Mouse (Mus musculus) embryonic stem cell, embryonic (primary cell): ENCODE results near the gene Zfp346.

Experiments used
- CTCF ChIA-PET, 4 experiments: fragments of 300-600 bp in 2 of 4; fragments of 350-600 bp in 2 of 4; sonication (Branson Sonifier 250); formaldehyde crosslinking; loops; one replicate each; lab custom pipeline; 2022; ENCODE audit warnings: inconsistent platforms in 2 of 4; lab: Charles Lee
- POLR2A ChIA-PET, 4 experiments: fragments of 300-600 bp in 2 of 4; fragments of 350-600 bp in 2 of 4; sonication (Branson Sonifier 250); formaldehyde crosslinking; loops; one replicate each; lab custom pipeline; 2022; ENCODE audit warnings: antibody characterized with exemption in 4 of 4, inconsistent platforms in 1 of 4; lab: Charles Lee

Zfp346 gene

GRCm38 (mm10) chr13:55107694-55108093 is 2.6 kb downstream of the Zfp346 start:
- ChIA-PET POLR2A (interaction anchor here (0.5 to 6.5 kb wide), 14 partner anchors 10 to 148 kb away, joined by 3 to 58 read pairs (median 4); partner anchors contain the start of gene Gm17617 (in 1 of the 4)), CTCF (no interaction called here)

- POLR2A ChIA-PET, result interaction anchor here in 2 of 4 experiments (0.8 to 4.0 kb wide), 3 partner anchors 9 to 53 kb away, joined by 3 to 13 read pairs (median 12); partner anchors contain the start of gene Zfp346 (in 2 of the 2)
- CTCF ChIA-PET, result no interaction called here
Observed at GRCm38 (mm10) chr13:55114375-55114774, 9.3 kb downstream of the Zfp346 start.

GRCm38 (mm10) chr13:55124903-55125302 is 19.8 kb downstream of the Zfp346 start:
- ChIA-PET POLR2A (interaction anchor here in 2 of 4 experiments (0.6 to 1.0 kb wide), 5 partner anchors 12 to 752 kb away, joined by 3 to 4 read pairs (median 3); no protein-coding TSS in a partner anchor), CTCF (interaction anchor here in 1 of 4 experiments (1.0 kb wide), 1 partner anchor 10 kb away, joined by 3 read pairs; no protein-coding TSS in a partner anchor)

- ChIA-PET CTCF (interaction anchor here in 3 of 4 experiments (0.6 to 2.0 kb wide), 3 partner anchors 27 to 512 kb away, joined by 3 to 5 read pairs (median 3); partner anchors contain the start of gene Faf2 (in 1 of the 3)), POLR2A (interaction anchor here in 2 of 4 experiments (0.5 to 9.1 kb wide), 7 partner anchors 13 to 590 kb away, joined by 3 to 58 read pairs (median 3); partner anchors contain the start of gene Zfp346 (in 1 of the 2))
Observed at GRCm38 (mm10) chr13:55133448-55133847, 28.3 kb downstream of the Zfp346 start, which contains the start of gene Gm17617. Gene Gm17617, minus strand, starts transcription at chr13:55133548.

- POLR2A ChIA-PET, result interaction anchor here in 3 of 4 experiments (0.7 to 9.1 kb wide), 16 partner anchors 8 to 80 kb away, joined by 3 to 58 read pairs (median 4); partner anchors contain the start of genes Fgfr4 (in 2 of the 3) and Zfp346 (in 1 of the 3)
- CTCF ChIA-PET, result interaction anchor here (0.5 to 2.0 kb wide), 10 partner anchors 9 to 190 kb away, joined by 3 to 6 read pairs (median 3); no protein-coding TSS in a partner anchor
Observed at GRCm38 (mm10) chr13:55135382-55135781, 30.3 kb downstream of the Zfp346 start.

- CTCF ChIA-PET, result interaction anchor here in 3 of 4 experiments (0.5 to 1.2 kb wide), 4 partner anchors 11 to 341 kb away, joined by 3 to 4 read pairs (median 3); no protein-coding TSS in a partner anchor
- POLR2A ChIA-PET, result interaction anchor here in 2 of 4 experiments (0.6 to 2.1 kb wide), 5 partner anchors 12 to 50 kb away, joined by 3 to 8 read pairs (median 5); partner anchors contain the start of gene Fgfr4 (in 1 of the 2)
Observed at GRCm38 (mm10) chr13:55140271-55140670, 35.2 kb downstream of the Zfp346 start.

GRCm38 (mm10) chr13:55152621-55153415 is 47.7 kb downstream of the Zfp346 start, which contains the start of gene Fgfr4:
Gene Fgfr4, plus strand, starts transcription at chr13:55152640.
- CTCF ChIA-PET, result interaction anchor here (0.6 to 1.2 kb wide), 8 partner anchors 15 to 364 kb away, joined by 3 to 6 read pairs (median 4); no protein-coding TSS in a partner anchor
- POLR2A ChIA-PET, result interaction anchor here in 3 of 4 experiments (0.7 to 4.8 kb wide), 31 partner anchors 8 to 423 kb away, joined by 3 to 19 read pairs (median 3); partner anchors contain the start of genes Tspan17 (in 2 of the 3), Zfp346 (in 2 of the 3) and Uimc1 (in 1 of the 3)

- CTCF ChIA-PET, result no interaction called here
- POLR2A ChIA-PET, result interaction anchor here in 2 of 4 experiments (1.2 to 4.8 kb wide), 5 partner anchors 13 to 49 kb away, joined by 3 to 19 read pairs (median 8); partner anchors contain the start of gene Zfp346 (in 1 of the 2)
Observed at GRCm38 (mm10) chr13:55153951-55154350, 48.8 kb downstream of the Zfp346 start.

- CTCF ChIA-PET, result no interaction called here
- POLR2A ChIA-PET, result interaction anchor here in 3 of 4 experiments (0.6 to 1.0 kb wide), 4 partner anchors 16 to 373 kb away, joined by 3 read pairs; no protein-coding TSS in a partner anchor
Observed at GRCm38 (mm10) chr13:55162365-55162764, 57.3 kb downstream of the Zfp346 start.

GRCm38 (mm10) chr13:55163553-55163952 is 58.4 kb downstream of the Zfp346 start:
- CTCF ChIA-PET, result interaction anchor here in 1 of 4 experiments (0.6 kb wide), 1 partner anchor 15 kb away, joined by 3 read pairs; no protein-coding TSS in a partner anchor
- POLR2A ChIA-PET, result interaction anchor here in 1 of 4 experiments (0.7 kb wide), 1 partner anchor 57 kb away, joined by 6 read pairs; no protein-coding TSS in a partner anchor

GRCm38 (mm10) chr13:55165831-55166339 is 60.8 kb downstream of the Zfp346 start:
- ChIA-PET CTCF (interaction anchor here in 1 of 4 experiments (0.5 kb wide), 1 partner anchor 335 kb away, joined by 9 read pairs; no protein-coding TSS in a partner anchor), POLR2A (interaction anchor here in 2 of 4 experiments (0.6 to 2.9 kb wide), 6 partner anchors 13 to 528 kb away, joined by 3 to 14 read pairs (median 4); partner anchors contain the start of gene Fgfr4 (in 2 of the 2))

GRCm38 (mm10) chr13:55166806-55167725 is 62.0 kb downstream of the Zfp346 start:
- POLR2A ChIA-PET, result interaction anchor here (0.5 to 2.9 kb wide), 42 partner anchors 7 to 526 kb away, joined by 3 to 14 read pairs (median 4); partner anchors contain the start of genes Fgfr4 (in 2 of the 4), Zfp346 (in 2 of the 4), Mxd3 (in 1 of the 4) and Tspan17 (in 1 of the 4)
- CTCF ChIA-PET, result interaction anchor here in 3 of 4 experiments (0.5 to 1.5 kb wide), 6 partner anchors 11 to 1310 kb away, joined by 3 to 11 read pairs (median 3); no protein-coding TSS in a partner anchor

- CTCF ChIA-PET, result interaction anchor here in 2 of 4 experiments (0.7 to 1.5 kb wide), 4 partner anchors 13 to 1310 kb away, joined by 3 to 5 read pairs (median 3); no protein-coding TSS in a partner anchor
- POLR2A ChIA-PET, result interaction anchor here (0.5 to 2.9 kb wide), 40 partner anchors 8 to 461 kb away, joined by 3 to 14 read pairs (median 4); partner anchors contain the start of genes Zfp346 (in 2 of the 4), Fgfr4 (in 1 of the 4), Mxd3 (in 1 of the 4) and Tspan17 (in 1 of the 4)
Observed at GRCm38 (mm10) chr13:55167798-55168197, 62.7 kb downstream of the Zfp346 start.

GRCm38 (mm10) chr13:55168255-55168654 is 63.1 kb downstream of the Zfp346 start:
- CTCF ChIA-PET, result interaction anchor here in 3 of 4 experiments (0.6 to 1.5 kb wide), 3 partner anchors 13 to 370 kb away, joined by 3 to 5 read pairs (median 3); no protein-coding TSS in a partner anchor
- POLR2A ChIA-PET, result interaction anchor here in 3 of 4 experiments (0.6 to 2.9 kb wide), 30 partner anchors 9 to 489 kb away, joined by 3 to 14 read pairs (median 4); partner anchors contain the start of genes Fgfr4 (in 1 of the 3), Mxd3 (in 1 of the 3), Tspan17 (in 1 of the 3) and Uimc1 (in 1 of the 3)

- ChIA-PET CTCF (interaction anchor here in 3 of 4 experiments (0.6 to 1.5 kb wide), 7 partner anchors 9 to 371 kb away, joined by 3 to 7 read pairs (median 3); no protein-coding TSS in a partner anchor), POLR2A (interaction anchor here in 3 of 4 experiments (0.6 to 2.5 kb wide), 24 partner anchors 9 to 489 kb away, joined by 3 to 12 read pairs (median 4); partner anchors contain the start of genes Fgfr4 (in 2 of the 3), Zfp346 (in 2 of the 3), Tspan17 (in 1 of the 3) and Uimc1 (in 1 of the 3))
Observed at GRCm38 (mm10) chr13:55168958-55169369, 63.9 kb downstream of the Zfp346 start.
